Mouse (Mus musculus) urinary bladder, postnatal 36 days (tissue): Measurements from ENCODE around the gene Hcfc1.

Experiments
- DNase-seq, 2 experiments: peaks; one replicate each; pipeline ENCODE4 v3.0.0; 2022; ENCODE audit warnings: low spot score in 2 of 2, mixed read lengths in 1 of 2

The Hcfc1 gene

GRCm38 (mm10) chrX:73966248-73967176 is at the start of gene Hcfc1:
Gene Hcfc1 (minus strand): TSS chrX:73966357.
- peak; percentile 77 to 90 for DNase-seq

GRCm38 (mm10) chrX:74014597-74014996 is 48.4 kb upstream of the Hcfc1 start:
- DNase-seq = no peak

GRCm38 (mm10) chrX:74008063-74008462 is 41.9 kb upstream of the Hcfc1 start:
- DNase-seq = no peak

- no peak for DNase-seq
Observed at GRCm38 (mm10) chrX:74006401-74006800, 40.2 kb upstream of the Hcfc1 start.

- DNase-seq = no peak
Observed at GRCm38 (mm10) chrX:74003644-74004043, 37.5 kb upstream of the Hcfc1 start.

- no peak for DNase-seq
Observed at GRCm38 (mm10) chrX:74001024-74001423, 34.9 kb upstream of the Hcfc1 start.

GRCm38 (mm10) chrX:73998911-73999869 is 33.0 kb upstream of the Hcfc1 start:
- DNase-seq = peak in 1 of 2 experiments; percentile 9

- no peak for DNase-seq
Observed at GRCm38 (mm10) chrX:73977783-73978182, 11.6 kb upstream of the Hcfc1 start.

- no peak for DNase-seq
Observed at GRCm38 (mm10) chrX:73976283-73976682, 10.1 kb upstream of the Hcfc1 start.

GRCm38 (mm10) chrX:73972774-73973173 is 6.6 kb upstream of the Hcfc1 start:
- DNase-seq = no peak

- DNase-seq = no peak
Observed at GRCm38 (mm10) chrX:73970781-73971180, 4.6 kb upstream of the Hcfc1 start.

GRCm38 (mm10) chrX:73969729-73970128 is 3.6 kb upstream of the Hcfc1 start:
- no peak for DNase-seq

GRCm38 (mm10) chrX:73969167-73969566 is 3.0 kb upstream of the Hcfc1 start:
- DNase-seq = no peak

- peak; percentile 76 to 85 for DNase-seq
Observed at GRCm38 (mm10) chrX:73967177-73968075, 1.3 kb upstream of the Hcfc1 start.

GRCm38 (mm10) chrX:73965307-73965706 is 850 bp downstream of the Hcfc1 start:
- DNase-seq = peak; percentile 18 to 48

- peak in 1 of 2 experiments; percentile 31 for DNase-seq
Observed at GRCm38 (mm10) chrX:73964363-73964762, 1.8 kb downstream of the Hcfc1 start.

GRCm38 (mm10) chrX:73954988-73955387 is 11.2 kb downstream of the Hcfc1 start:
- DNase-seq = no peak

- DNase-seq = no peak
Observed at GRCm38 (mm10) chrX:73952603-73953002, 13.6 kb downstream of the Hcfc1 start.

- no peak for DNase-seq
Observed at GRCm38 (mm10) chrX:73949341-73949740, 16.8 kb downstream of the Hcfc1 start.

- DNase-seq = peak; percentile 20 to 46
Observed at GRCm38 (mm10) chrX:73948647-73949046, 17.5 kb downstream of the Hcfc1 start.

GRCm38 (mm10) chrX:73946896-73947295 is 19.3 kb downstream of the Hcfc1 start:
- no peak for DNase-seq
